Mouse (Mus musculus) lung, adult 2 months (tissue): Measurements from ENCODE around the gene Smurf2.

Source experiments
- CTCF ChIP-seq: fragments of 200-500 bp; IDR thresholded peaks from 2 replicates; pipeline ENCODE4 v1.5.1; 2011; ENCODE audit warnings: mild to moderate bottlenecking, low read length, control low read depth; ENCODE audit not compliant: insufficient read depth
- POLR2A ChIP-seq: fragments of 200-500 bp; IDR thresholded peaks from 2 replicates; pipeline ENCODE4 v1.6.1; 2011; ENCODE audit warnings: low read depth, mild to moderate bottlenecking, control low read depth, low read length, borderline replicate concordance; ENCODE audit errors: extremely low read depth

- TF ChIP-seq CTCF (no peak), POLR2A (no peak)
Observed at GRCm38 (mm10) chr11:106851438-106851837, 69.1 kb downstream of the Smurf2 start.
